11 mouse cellular contexts compared by ENCODE assay signal in the genomic region with DNA sequence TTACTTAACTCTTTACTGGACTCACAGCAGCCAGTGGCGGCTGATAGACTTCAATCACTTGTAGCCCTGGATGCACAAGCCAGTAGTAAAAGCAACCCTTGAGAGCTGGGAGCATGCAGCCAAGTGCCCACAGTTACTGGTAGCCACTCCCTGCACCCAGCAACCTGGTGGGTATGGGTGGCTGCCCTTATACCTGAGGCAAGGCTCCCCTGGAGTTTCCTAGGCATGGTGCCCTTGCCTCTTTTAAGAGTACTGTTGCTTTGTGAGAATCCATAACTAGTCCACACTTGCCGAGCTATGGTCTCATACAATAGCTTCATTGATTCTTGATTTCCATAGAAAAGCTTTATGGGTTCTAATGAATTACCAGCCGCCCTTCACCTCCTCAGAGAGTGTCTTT.
A peak's percentile ranks its signal among the peaks of the same experiment; 100 is the strongest.
DNase-seq lines count a peak whose midpoint lies in the region; ATAC-seq and TF ChIP-seq lines count a peak whose summit lies in the region.
"Had no signal": no experiment of that assay in that cellular context is flagged by ENCODE, and none has a peak within 500 bp of the region (broad histone marks: within the 10 kb centered on the region; RNA-seq: fewer than 3 reads in every experiment).

No protein-coding gene starts in this region.

- 84% methylated on average over 3 of the region's 3 CpGs for WGBS in heart, embryonic 16.5 days
- WGBS in neural tube, embryonic 12.5 days = 34% methylated on average over 3 of the region's 3 CpGs
- 36% methylated on average over 3 of the region's 3 CpGs for WGBS in neural tube, embryonic 15.5 days
- 65% methylated on average over 3 of the region's 3 CpGs for WGBS in stomach, postnatal 0 days

- H3K9me3 ChIP-seq in heart, embryonic 16.5 days (replicated peaks; ENCODE audit: control insufficient read depth, low read length) = no peaks in the 10 kb centered on the region
- H3K9me3 ChIP-seq in neural tube, embryonic 12.5 days = no peaks in the 10 kb centered on the region
- H3K9me3 ChIP-seq in neural tube, embryonic 15.5 days (replicated peaks) = no peaks in the 10 kb centered on the region
- H3K9me3 ChIP-seq in stomach, postnatal 0 days (ENCODE audit: control insufficient read depth, low read length) = no peaks in the 10 kb centered on the region
- H3K9me3 ChIP-seq: hindbrain, embryonic 15.5 days had no signal

- H3K27ac ChIP-seq in heart, embryonic 16.5 days (ENCODE audit: low read length) = peak overlapping the region; percentile 66
- H3K27ac ChIP-seq in neural tube, embryonic 12.5 days = no peak overlapping the region
- no peak overlapping the region for H3K27ac ChIP-seq in neural tube, embryonic 15.5 days (replicated peaks)
- peak overlapping the region; percentile 78 for H3K27ac ChIP-seq in stomach, postnatal 0 days (replicated peaks)
- H3K27ac ChIP-seq: hindbrain, embryonic 15.5 days had no signal

- TF ChIP-seq EP300 in stomach, postnatal 0 days (optimal IDR thresholded peaks at IDR 0.05) = no peak

- ATAC-seq in heart, embryonic 16.5 days (replicated peaks; ENCODE audit: extremely low read depth, insufficient read depth, low FRiP score) = no peak
- ATAC-seq in neural tube, embryonic 12.5 days (ENCODE audit: low FRiP score, low read depth) = no peak
- ATAC-seq in neural tube, embryonic 15.5 days (ENCODE audit: low FRiP score) = no peak
- no peak for ATAC-seq in stomach, postnatal 0 days (ENCODE audit: low FRiP score, low TSS enrichment)

- TF ChIP-seq CTCF in stomach, postnatal 0 days (IDR thresholded peaks at IDR 0.05; ENCODE audit: low read depth) = no peak

- no peaks in the 10 kb centered on the region for H3K27me3 ChIP-seq in heart, embryonic 16.5 days (ENCODE audit: control insufficient read depth, insufficient read depth, low read length)
- H3K27me3 ChIP-seq in neural tube, embryonic 12.5 days (replicated peaks) = no peaks in the 10 kb centered on the region
- no peaks in the 10 kb centered on the region for H3K27me3 ChIP-seq in neural tube, embryonic 15.5 days (replicated peaks)
- no peaks in the 10 kb centered on the region for H3K27me3 ChIP-seq in stomach, postnatal 0 days (ENCODE audit: control insufficient read depth, insufficient read depth, low read length)
- H3K27me3 ChIP-seq: CH12.LX; hindbrain, embryonic 15.5 days had no signal

- no peak for DNase-seq in heart, adult 8-10 months (ENCODE audit: low spot score)
- DNase-seq in kidney, postnatal 14 days = peak; percentile 57
- DNase-seq in stomach, postnatal 0 days (ENCODE audit: low spot score) = no peak
- DNase-seq in spleen, postnatal 14 days (ENCODE audit: low spot score in 2 of 2) = no peak
- no peak for DNase-seq in thymus, postnatal 4 days
- DNase-seq: liver, postnatal 0 days had no signal

- H3K4me3 ChIP-seq in heart, embryonic 16.5 days (ENCODE audit: low read length) = 0 out of 2 replicates have a peak overlapping the region, but pooled peaks have one; percentile 5
- H3K4me3 ChIP-seq in neural tube, embryonic 12.5 days = no peak overlapping the region
- no peak overlapping the region for H3K4me3 ChIP-seq in neural tube, embryonic 15.5 days (replicated peaks)
- H3K4me3 ChIP-seq in stomach, postnatal 0 days (ENCODE audit: low read depth, low read length) = no peak overlapping the region
- H3K4me3 ChIP-seq: hindbrain, embryonic 15.5 days had no signal

- peaks cover 61% of the 10 kb centered on the region for H3K4me1 ChIP-seq in heart, embryonic 16.5 days (ENCODE audit: control insufficient read depth, insufficient read depth, low read length)
- peaks cover 30% of the 10 kb centered on the region for H3K4me1 ChIP-seq in neural tube, embryonic 12.5 days
- peaks cover 36% of the 10 kb centered on the region for H3K4me1 ChIP-seq in neural tube, embryonic 15.5 days
- peaks cover 8% of the 10 kb centered on the region for H3K4me1 ChIP-seq in stomach, postnatal 0 days (replicated peaks; ENCODE audit: control insufficient read depth, insufficient read depth)

- no peaks in the 10 kb centered on the region for H3K36me3 ChIP-seq in heart, embryonic 16.5 days (ENCODE audit: control insufficient read depth, insufficient read depth)
- no peaks in the 10 kb centered on the region for H3K36me3 ChIP-seq in neural tube, embryonic 12.5 days
- H3K36me3 ChIP-seq in neural tube, embryonic 15.5 days = no peaks in the 10 kb centered on the region
- no peaks in the 10 kb centered on the region for H3K36me3 ChIP-seq in stomach, postnatal 0 days (ENCODE audit: control insufficient read depth, insufficient read depth, low read length)
- H3K36me3 ChIP-seq: hindbrain, embryonic 15.5 days had no signal

- H3K4me2 ChIP-seq in heart, embryonic 16.5 days (ENCODE audit: low read depth, low read length) = peak overlapping the region; percentile 59
- peak overlapping the region; percentile 35 for H3K4me2 ChIP-seq in neural tube, embryonic 12.5 days (replicated peaks)
- H3K4me2 ChIP-seq in neural tube, embryonic 15.5 days = no peak overlapping the region; the same call in 1 of the 2 replicates
- H3K4me2 ChIP-seq in stomach, postnatal 0 days (replicated peaks; ENCODE audit: low read depth) = peak overlapping the region; percentile 42
- H3K4me2 ChIP-seq: hindbrain, embryonic 15.5 days had no signal

- H3K9ac ChIP-seq in heart, embryonic 16.5 days (ENCODE audit: low read length) = peak overlapping the region; percentile 63
- H3K9ac ChIP-seq in neural tube, embryonic 12.5 days = no peak overlapping the region
- H3K9ac ChIP-seq in neural tube, embryonic 15.5 days (replicated peaks) = no peak overlapping the region
- H3K9ac ChIP-seq in stomach, postnatal 0 days (ENCODE audit: low read length) = peak overlapping the region; percentile 35; the same call in 1 of the 2 replicates
- H3K9ac ChIP-seq: hindbrain, embryonic 15.5 days; liver, postnatal 0 days had no signal

Comparison
In these comparisons a context has a peak if more than half of its experiments do, and no peak if none do; other contexts are left out.
1. H3K27ac ChIP-seq: peak in heart, embryonic 16.5 days (single experiment) and stomach, postnatal 0 days (single experiment); none in neural tube, embryonic 12.5 days (single experiment) and neural tube, embryonic 15.5 days (single experiment).
2. H3K9ac ChIP-seq: peak in heart, embryonic 16.5 days (single experiment) and stomach, postnatal 0 days (single experiment); none in neural tube, embryonic 12.5 days (single experiment) and neural tube, embryonic 15.5 days (single experiment).